Mouse (Mus musculus) embryo, embryonic 11 days (tissue): ENCODE measurements at regions not wholly inside any gene's neighbourhood (a gene's known extent, or its start where the extent isn't known, plus 50 kb on each side); places are given as distances from the start of the nearest gene placed in this dataset.
"Not testable (repeated sequence)": the region's sequence is repeated elsewhere in the genome, so short reads cannot be mapped to it uniquely, and the experiment has no call there.

Experiments used
- DNase-seq: peaks from one replicate; pipeline ENCODE4 v3.0.0-alpha.2; 2015

GRCm38 (mm10) chr10:119146342-119146741 lies 93.5 kb downstream of the Cand1 start:
- DNase-seq, result no peak

- no peak for DNase-seq
Measured at GRCm38 (mm10) chr10:119142866-119143265, 97.0 kb downstream of the Cand1 start.

GRCm38 (mm10) chr10:119142307-119142706 lies 97.5 kb downstream of the Cand1 start:
- DNase-seq, result no peak

- DNase-seq, result no peak
Measured at GRCm38 (mm10) chr10:119138237-119138636, 101.6 kb downstream of the Cand1 start.

GRCm38 (mm10) chr10:119135489-119135924 lies 104.3 kb downstream of the Cand1 start:
- no peak for DNase-seq

- no peak for DNase-seq
Measured at GRCm38 (mm10) chr10:119134797-119135488, 104.9 kb downstream of the Cand1 start.

- DNase-seq, result peak; percentile 81
Measured at GRCm38 (mm10) chr10:119131977-119132376, 107.9 kb downstream of the Cand1 start.

GRCm38 (mm10) chr10:119130676-119131075 lies 109.2 kb downstream of the Cand1 start:
- no peak for DNase-seq

GRCm38 (mm10) chr10:119128035-119128434 lies 111.8 kb downstream of the Cand1 start:
- no peak for DNase-seq

- peak; percentile 34 for DNase-seq
Measured at GRCm38 (mm10) chr10:119123517-119123916, 116.3 kb downstream of the Cand1 start.

- DNase-seq, result no peak
Measured at GRCm38 (mm10) chr10:119122347-119122746, 117.5 kb downstream of the Cand1 start.

- DNase-seq, result no peak
Measured at GRCm38 (mm10) chr10:119121575-119121974, 118.3 kb downstream of the Cand1 start.

- DNase-seq, result no peak
Measured at GRCm38 (mm10) chr10:119116843-119117390, 122.9 kb downstream of the Cand1 start.

- not testable (repeated sequence) for DNase-seq
Measured at GRCm38 (mm10) chr10:119115200-119115599, 124.7 kb downstream of the Cand1 start.

- peak; percentile 27 for DNase-seq
Measured at GRCm38 (mm10) chr10:119114653-119115052, 125.2 kb downstream of the Cand1 start.

GRCm38 (mm10) chr10:119111886-119112285 lies 128.0 kb downstream of the Cand1 start:
- no peak for DNase-seq

GRCm38 (mm10) chr10:119111409-119111808 lies 128.4 kb downstream of the Cand1 start:
- no peak for DNase-seq

- no peak for DNase-seq
Measured at GRCm38 (mm10) chr10:119110614-119111013, 129.2 kb downstream of the Cand1 start.

- no peak for DNase-seq
Measured at GRCm38 (mm10) chr10:119109207-119109606, 130.6 kb downstream of the Cand1 start.

GRCm38 (mm10) chr10:119107728-119108127 lies 132.1 kb downstream of the Cand1 start:
- DNase-seq, result no peak

- DNase-seq, result no peak
Measured at GRCm38 (mm10) chr10:119106105-119106504, 133.8 kb downstream of the Cand1 start.

GRCm38 (mm10) chr10:119105279-119105881 lies 134.5 kb downstream of the Cand1 start:
- no peak for DNase-seq

GRCm38 (mm10) chr10:119100511-119100910 lies 139.3 kb downstream of the Cand1 start:
- DNase-seq, result peak; percentile 62

GRCm38 (mm10) chr10:119099092-119099792 lies 140.6 kb downstream of the Cand1 start:
- peak; percentile 38 for DNase-seq
